Mouse (Mus musculus) testis, adult 2 months (tissue): ENCODE measurements around the gene Gm21885. TPM values are rescaled to one million over a fixed set of nuclear protein-coding genes. Genes with fewer than 3 reads are reported as not detected.

ENCODE experiments used
- H3K27ac ChIP-seq: fragments of 200-500 bp; 2 replicates; pipeline ENCODE4 v1.5.1; 2012; ENCODE audit warnings: low read depth, low read length; ENCODE audit not compliant: control insufficient read depth, insufficient read depth
- H3K27me3 ChIP-seq: fragments of 200-500 bp; 2 replicates; pipeline ENCODE4 v1.6.1; 2012; ENCODE audit warnings: mild to moderate bottlenecking, low read length, moderate library complexity; ENCODE audit not compliant: control insufficient read depth, insufficient read depth
- H3K36me3 ChIP-seq: fragments of 200-500 bp; 2 replicates; pipeline ENCODE4 v1.6.1; 2012; ENCODE audit warnings: mild to moderate bottlenecking, low read length; ENCODE audit not compliant: control insufficient read depth, insufficient read depth
- H3K4me1 ChIP-seq: fragments of 200-500 bp; 2 replicates; pipeline ENCODE4 v1.6.1; 2012; ENCODE audit warnings: low read length; ENCODE audit not compliant: control insufficient read depth, insufficient read depth
- H3K4me3 ChIP-seq: fragments of 200-500 bp; 2 replicates; pipeline ENCODE4 v1.5.1; 2012; ENCODE audit warnings: low read depth, mild to moderate bottlenecking, low read length, moderate library complexity, mixed read lengths; ENCODE audit not compliant: control insufficient read depth
- CTCF ChIP-seq: fragments of 200-500 bp; IDR thresholded peaks from 2 replicates; pipeline ENCODE4 v1.5.1; 2012; ENCODE audit warnings: low read depth, mild to moderate bottlenecking, inconsistent platforms, low read length, moderate library complexity; ENCODE audit not compliant: control insufficient read depth, insufficient read depth, insufficient replicate concordance
- POLR2A ChIP-seq: fragments of 200-500 bp; IDR thresholded peaks from 2 replicates; pipeline ENCODE4 v1.6.1; 2012; ENCODE audit warnings: low read depth, mild to moderate bottlenecking, inconsistent platforms, low read length, moderate library complexity; ENCODE audit not compliant: control insufficient read depth
- polyA plus RNA-seq: library from polyadenylated mRNA; depleted of rRNA; stranded (reverse); fragments of >200 nt; gene quantifications from 2 replicates; pipeline ENCODE4 v1.2.3, GENCODE M21; 2012

Gene Gm21885
- polyA plus RNA-seq, 1 experiment, result not detected

GRCm38 (mm10) chr11:94285886-94286574, 4.4 kb downstream of the Gm21885 start:
- Histone ChIP-seq H3K27ac (no peak overlapping the region), H3K36me3 (peaks cover 4% of the 10 kb centered on the region)

GRCm38 (mm10) chr11:94287105-94287504, 5.4 kb downstream of the Gm21885 start:
- Histone ChIP-seq H3K27me3 (no peaks in the 10 kb centered on the region), H3K36me3 (peaks cover 4% of the 10 kb centered on the region), H3K27ac (no peak overlapping the region), H3K4me1 (no peaks in the 10 kb centered on the region), H3K4me3 (no peak overlapping the region)
- TF ChIP-seq POLR2A, result no peak
- TF ChIP-seq CTCF, result no peak

More at GRCm38 (mm10) chr11:94285886-94286574, 4.4 kb downstream of the Gm21885 start:
- no peaks in the 10 kb centered on the region for H3K4me1 ChIP-seq
- TF ChIP-seq CTCF (no peak), POLR2A (no peak)
- H3K4me3 ChIP-seq, result no peak overlapping the region
- H3K27me3 ChIP-seq, result no peaks in the 10 kb centered on the region

GRCm38 (mm10) chr11:94290062-94290740, 8.5 kb downstream of the Gm21885 start:
- H3K4me1 ChIP-seq, result no peaks in the 10 kb centered on the region
- no peak for TF ChIP-seq CTCF
- TF ChIP-seq POLR2A, result no peak
- peaks cover 4% of the 10 kb centered on the region for H3K36me3 ChIP-seq
- no peaks in the 10 kb centered on the region for H3K27me3 ChIP-seq
- H3K4me3 ChIP-seq, result no peak overlapping the region
- no peak overlapping the region; the same call in 1 of the 2 replicates for H3K27ac ChIP-seq

GRCm38 (mm10) chr11:94294996-94295845, 13.5 kb downstream of the Gm21885 start:
- Histone ChIP-seq H3K27me3 (no peaks in the 10 kb centered on the region), H3K36me3 (peaks cover 3% of the 10 kb centered on the region), H3K4me1 (no peaks in the 10 kb centered on the region), H3K27ac (no peak overlapping the region), H3K4me3 (no peak overlapping the region)
- TF ChIP-seq POLR2A, result no peak
- no peak for TF ChIP-seq CTCF

GRCm38 (mm10) chr11:94312733-94313132, 31.1 kb downstream of the Gm21885 start:
- no peak for TF ChIP-seq CTCF
- no peak for TF ChIP-seq POLR2A
- Histone ChIP-seq H3K4me3 (no peak overlapping the region), H3K36me3 (no peaks in the 10 kb centered on the region), H3K27me3 (no peaks in the 10 kb centered on the region), H3K27ac (no peak overlapping the region), H3K4me1 (no peaks in the 10 kb centered on the region; the same call in 1 of the 2 replicates)

- H3K27me3 ChIP-seq, result no peaks in the 10 kb centered on the region
Measured at GRCm38 (mm10) chr11:94314098-94314652, 32.5 kb downstream of the Gm21885 start.

GRCm38 (mm10) chr11:94315308-94315707, 33.6 kb downstream of the Gm21885 start:
- H3K27ac ChIP-seq, result no peak overlapping the region
- H3K4me1 ChIP-seq, result no peaks in the 10 kb centered on the region; the same call in 1 of the 2 replicates
- no peaks in the 10 kb centered on the region for H3K27me3 ChIP-seq
- TF ChIP-seq POLR2A (no peak), CTCF (no peak)
- no peaks in the 10 kb centered on the region for H3K36me3 ChIP-seq
- H3K4me3 ChIP-seq, result no peak overlapping the region

More at GRCm38 (mm10) chr11:94314098-94314652, 32.5 kb downstream of the Gm21885 start:
- no peaks in the 10 kb centered on the region for H3K36me3 ChIP-seq
- TF ChIP-seq CTCF (no peak), POLR2A (no peak)
- H3K4me3 ChIP-seq, result no peak overlapping the region
- no peak overlapping the region for H3K27ac ChIP-seq
- H3K4me1 ChIP-seq, result no peaks in the 10 kb centered on the region; the same call in 1 of the 2 replicates
